Mouse (Mus musculus) forebrain, postnatal 0 days (tissue): ENCODE measurements at regions not wholly inside any gene's neighbourhood (a gene's known extent, or its start where the extent isn't known, plus 50 kb on each side); places are given as distances from the start of the nearest gene placed in this dataset.
A peak's percentile ranks its signal among the peaks of the same experiment; 100 is the strongest.

Source experiments
- ATAC-seq: fragments of 200-750 bp; cut with Nextera tagmentation; 2 replicates; pipeline ENCODE4 v1.8.0; 2017; ENCODE audit warnings: mild to moderate bottlenecking, moderate library complexity
- DNase-seq: peaks from one replicate; pipeline ENCODE4 v3.0.0-alpha.2; 2015
- H3K27ac ChIP-seq: fragments of 300-500 bp; sonication (generic); 2 replicates; pipeline ENCODE4 v1.5.1; 2014; ENCODE audit warnings: low read depth, mild to moderate bottlenecking, antibody characterized with exemption, low read length, moderate library complexity, mixed read lengths
- H3K27me3 ChIP-seq: fragments of 300-500 bp; sonication (generic); 2 replicates; pipeline ENCODE4 v1.6.1; 2014; ENCODE audit warnings: mild to moderate bottlenecking, low read length, mixed read lengths; ENCODE audit not compliant: insufficient read depth
- H3K36me3 ChIP-seq: fragments of 300-500 bp; sonication (generic); 2 replicates; pipeline ENCODE4 v1.6.1; 2014; ENCODE audit warnings: mild to moderate bottlenecking, moderate library complexity; ENCODE audit not compliant: insufficient read depth
- H3K4me1 ChIP-seq: fragments of 300-500 bp; sonication (generic); 2 replicates; pipeline ENCODE4 v1.6.1; 2014; ENCODE audit warnings: antibody characterized with exemption; ENCODE audit not compliant: insufficient read depth
- H3K4me2 ChIP-seq: fragments of 300-500 bp; sonication (generic); 2 replicates; pipeline ENCODE4 v1.6.1; 2014; ENCODE audit warnings: low read depth, mild to moderate bottlenecking, moderate library complexity
- H3K4me3 ChIP-seq: fragments of 300-500 bp; sonication (generic); 2 replicates; pipeline ENCODE4 v1.5.1; 2014; ENCODE audit warnings: low read depth, low read length, mixed read lengths
- H3K9ac ChIP-seq: fragments of 300-500 bp; sonication (generic); 2 replicates; pipeline ENCODE4 v1.6.1; 2014; ENCODE audit warnings: mild to moderate bottlenecking
- H3K9me3 ChIP-seq: fragments of 300-500 bp; sonication (generic); 2 replicates; pipeline ENCODE4 v1.6.1; 2016; ENCODE audit warnings: low read length
- CTCF ChIP-seq: sonication (generic); IDR thresholded peaks from 2 replicates; pipeline ENCODE4 v1.5.1; 2016; ENCODE audit warnings: antibody characterized with exemption, control low read depth, low read depth
- WGBS: fragments of 180-500 bp; shearing (Covaris S2); extraction: QIAGEN DNeasy Blood & Tissue Kit; methylation state at CpG from one replicate; pipeline ENCODE4 v1.1.7; 2014; 5-methylcytosine and 5-hydroxymethylcytosine counted together

- ATAC-seq = no peak
- WGBS = 91% methylated on average over 1 of the region's 1 CpGs
- Histone ChIP-seq H3K27ac (no peak overlapping the region), H3K36me3 (no peaks in the 10 kb centered on the region), H3K27me3 (no peaks in the 10 kb centered on the region), H3K9ac (no peak overlapping the region), H3K4me3 (no peak overlapping the region), H3K4me1 (no peaks in the 10 kb centered on the region), H3K9me3 (no peaks in the 10 kb centered on the region), H3K4me2 (no peak overlapping the region)
- TF ChIP-seq CTCF = no peak
- DNase-seq = peak; percentile 9
Observed at GRCm38 (mm10) chr3:151332317-151332687, 105.4 kb upstream of the Adgrl4 start.

- Histone ChIP-seq H3K36me3 (no peaks in the 10 kb centered on the region), H3K4me1 (no peaks in the 10 kb centered on the region), H3K9ac (no peak overlapping the region), H3K4me3 (no peak overlapping the region), H3K27ac (no peak overlapping the region), H3K4me2 (no peak overlapping the region), H3K27me3 (no peaks in the 10 kb centered on the region), H3K9me3 (no peaks in the 10 kb centered on the region)
- 44% methylated on average over 9 of the region's 9 CpGs for WGBS
- DNase-seq = peak; percentile 30
- no peak for ATAC-seq
- TF ChIP-seq CTCF = no peak
Observed at GRCm38 (mm10) chr3:151332688-151333452, 104.8 kb upstream of the Adgrl4 start.

GRCm38 (mm10) chr3:151333867-151334341 lies 103.8 kb upstream of the Adgrl4 start:
- WGBS = 12% methylated on average over 6 of the region's 6 CpGs
- DNase-seq = no peak

GRCm38 (mm10) chr3:151351481-151352090 lies 86.1 kb upstream of the Adgrl4 start:
- Histone ChIP-seq H3K4me1 (no peaks in the 10 kb centered on the region), H3K9ac (no peak overlapping the region), H3K27ac (no peak overlapping the region), H3K36me3 (no peaks in the 10 kb centered on the region), H3K9me3 (no peaks in the 10 kb centered on the region), H3K4me2 (no peak overlapping the region), H3K4me3 (no peak overlapping the region), H3K27me3 (no peaks in the 10 kb centered on the region)
- 35% methylated on average over 4 of the region's 4 CpGs for WGBS
- no peak for DNase-seq
- no peak for ATAC-seq
- TF ChIP-seq CTCF = no peak

More at GRCm38 (mm10) chr3:151333867-151334341, 103.8 kb upstream of the Adgrl4 start:
- H3K27me3 ChIP-seq = no peaks in the 10 kb centered on the region
- no peaks in the 10 kb centered on the region for H3K4me1 ChIP-seq
- H3K9ac ChIP-seq = no peak overlapping the region
- no peak for TF ChIP-seq CTCF
- no peaks in the 10 kb centered on the region for H3K9me3 ChIP-seq
- no peak overlapping the region for H3K27ac ChIP-seq
- H3K4me3 ChIP-seq = no peak overlapping the region
- H3K4me2 ChIP-seq = no peak overlapping the region
- H3K36me3 ChIP-seq = no peaks in the 10 kb centered on the region
- peak; percentile 67 for ATAC-seq

GRCm38 (mm10) chr3:151366302-151366701 lies 71.4 kb upstream of the Adgrl4 start:
- Histone ChIP-seq H3K9ac (no peak overlapping the region), H3K4me1 (0 out of 2 replicates have a peak, but pooled peaks cover 5% of the 10 kb centered on the region), H3K4me2 (no peak overlapping the region), H3K27ac (no peak overlapping the region), H3K4me3 (no peak overlapping the region), H3K27me3 (no peaks in the 10 kb centered on the region), H3K36me3 (no peaks in the 10 kb centered on the region), H3K9me3 (no peaks in the 10 kb centered on the region)
- peak; percentile 80 for ATAC-seq
- WGBS = 19% methylated on average over 4 of the region's 4 CpGs
- TF ChIP-seq CTCF = no peak
- peak; percentile 45 for DNase-seq

- Histone ChIP-seq H3K9ac (no peak overlapping the region), H3K4me2 (no peak overlapping the region)
- DNase-seq = no peak
Observed at GRCm38 (mm10) chr3:151366707-151367306, 70.9 kb upstream of the Adgrl4 start.

More at GRCm38 (mm10) chr3:151366707-151367306, 70.9 kb upstream of the Adgrl4 start:
- Histone ChIP-seq H3K27ac (no peak overlapping the region), H3K36me3 (no peaks in the 10 kb centered on the region), H3K9me3 (no peaks in the 10 kb centered on the region), H3K4me1 (0 out of 2 replicates have a peak, but pooled peaks cover 5% of the 10 kb centered on the region), H3K4me3 (no peak overlapping the region), H3K27me3 (no peaks in the 10 kb centered on the region)
- no peak for TF ChIP-seq CTCF
- ATAC-seq = no peak
- WGBS = 52% methylated on average over 4 of the region's 4 CpGs
